Mouse (Mus musculus): Measurements from ENCODE around the gene Slc35b2. TPM values are rescaled to one million over a fixed set of nuclear protein-coding genes. Genes with fewer than 3 reads are reported as not detected.

The Slc35b2 gene
- 10 to 100 TPM; 44.4 to 52.7 TPM for total RNA-seq (2021)
- long read RNA-seq, experiment 1, transcript Slc35b2-205 (4 exons, 1,906 nt): major isoform, 112 of 121 reads
- long read RNA-seq, experiment 1, partial matches to known transcripts: 2 of 121 reads
- long read RNA-seq, experiment 1, other reads (novel, unspliced or antisense): 3 of 121 reads
- long read RNA-seq, experiment 2, transcript Slc35b2-205 (4 exons, 1,906 nt): major isoform, 132 of 158 reads
- long read RNA-seq, experiment 2, transcript Slc35b2-201 (3 exons, 2,326 nt): minor isoform, 7 of 158 reads
- long read RNA-seq, experiment 2, partial matches to known transcripts: 5 of 158 reads
- long read RNA-seq, experiment 2, other reads (novel, unspliced or antisense): 10 of 158 reads

- DNase-seq (ENCODE audit: low spot score in 2 of 2): peak; percentile 92 to 94
Measured at GRCm38 (mm10) chr17:45563655-45564530, at the start of gene Slc35b2. Gene Slc35b2 (plus strand): TSS chr17:45563874.

- no peak for DNase-seq (ENCODE audit: low spot score in 2 of 2)
Measured at GRCm38 (mm10) chr17:45515204-45515726, 48.4 kb upstream of the Slc35b2 start.

GRCm38 (mm10) chr17:45515806-45516205 lies 47.9 kb upstream of the Slc35b2 start:
- no peak for DNase-seq (ENCODE audit: low spot score in 2 of 2)

DNA sequence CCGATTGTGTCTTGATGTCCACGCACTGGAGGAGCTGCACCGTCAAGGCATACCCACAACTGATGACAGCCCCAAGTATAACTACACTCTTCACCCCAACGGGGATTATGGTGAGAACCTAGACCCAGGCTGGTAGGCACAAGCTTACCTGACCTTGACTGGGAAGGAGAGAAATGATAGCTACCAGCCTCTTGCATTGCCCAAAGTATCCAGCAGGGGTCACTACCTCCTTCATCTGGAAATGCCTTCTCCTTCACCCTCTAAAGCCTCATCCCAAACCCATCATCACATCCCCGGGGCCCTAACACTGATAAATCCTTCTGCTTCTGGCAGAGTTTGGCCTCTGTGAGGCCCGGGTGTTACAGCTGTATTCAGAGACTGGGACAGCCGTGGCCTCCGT lies 47.2 kb upstream of the Slc35b2 start:
- peak in 1 of 2 experiments; percentile 60 for DNase-seq (ENCODE audit: low spot score in 2 of 2)

GRCm38 (mm10) chr17:45517135-45517534 lies 46.5 kb upstream of the Slc35b2 start:
- no peak for DNase-seq (ENCODE audit: low spot score in 2 of 2)

DNA sequence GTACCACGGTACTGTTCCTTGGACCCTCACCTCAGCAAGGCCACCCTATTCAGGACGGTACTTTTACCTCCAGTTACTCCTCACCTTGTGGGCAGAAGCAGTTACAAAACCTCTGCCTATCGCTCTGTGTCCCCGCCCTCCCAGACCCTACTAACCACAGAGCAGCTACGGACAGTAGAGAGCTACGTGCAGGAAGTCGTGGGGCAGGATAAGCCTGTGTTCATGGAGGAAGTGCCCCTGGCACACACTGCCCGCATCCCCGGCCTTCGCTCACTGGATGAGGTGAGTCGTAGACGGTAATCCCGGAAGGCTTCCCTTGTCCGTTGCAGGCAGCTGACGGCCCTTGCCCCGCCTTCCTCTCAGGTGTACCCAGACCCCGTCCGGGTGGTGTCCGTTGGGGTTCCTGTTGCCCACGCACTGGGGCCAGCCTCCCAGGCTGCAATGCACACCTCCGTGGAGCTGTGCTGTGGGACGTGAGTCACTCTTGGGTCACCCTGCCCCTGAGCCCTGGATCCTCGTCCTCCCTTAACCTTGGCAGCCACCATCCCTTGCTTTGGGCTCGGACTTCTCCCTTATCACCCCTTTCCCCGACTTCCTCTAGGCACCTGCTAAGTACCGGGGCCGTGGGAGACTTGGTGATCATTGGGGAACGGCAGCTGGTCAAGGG lies 46.0 kb upstream of the Slc35b2 start:
- DNase-seq (ENCODE audit: low spot score in 2 of 2): no peak

GRCm38 (mm10) chr17:45518766-45519475 lies 44.8 kb upstream of the Slc35b2 start:
- no peak for DNase-seq (ENCODE audit: low spot score in 2 of 2)

DNA sequence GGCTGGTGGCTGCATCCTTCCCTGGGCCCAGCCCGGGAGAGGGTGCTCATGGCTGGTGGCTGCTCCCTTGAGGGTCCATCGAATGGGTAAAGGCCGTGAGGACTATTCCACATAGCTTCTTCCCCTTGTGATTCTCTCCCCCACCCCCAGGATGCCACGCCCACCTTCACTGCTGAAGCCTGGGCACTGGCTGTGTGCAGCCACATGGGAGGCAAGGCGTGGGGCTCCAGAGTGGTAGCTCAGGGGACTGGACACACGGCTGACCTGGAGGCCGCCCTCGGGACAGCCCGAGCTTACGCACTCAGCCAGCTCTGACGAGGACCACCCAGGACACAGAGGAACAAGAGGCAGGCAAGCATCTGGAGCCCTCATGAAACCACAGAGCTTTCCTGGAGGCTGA lies 43.5 kb upstream of the Slc35b2 start:
- no peak for DNase-seq (ENCODE audit: low spot score in 2 of 2)

- DNase-seq (ENCODE audit: low spot score in 2 of 2): no peak
Measured at GRCm38 (mm10) chr17:45523263-45523662, 40.4 kb upstream of the Slc35b2 start, which contains the start of gene Tcte1. Gene Tcte1 (plus strand): TSS chr17:45523434.

- no peak for DNase-seq (ENCODE audit: low spot score in 2 of 2)
Measured at GRCm38 (mm10) chr17:45524961-45525360, 38.7 kb upstream of the Slc35b2 start.

DNA sequence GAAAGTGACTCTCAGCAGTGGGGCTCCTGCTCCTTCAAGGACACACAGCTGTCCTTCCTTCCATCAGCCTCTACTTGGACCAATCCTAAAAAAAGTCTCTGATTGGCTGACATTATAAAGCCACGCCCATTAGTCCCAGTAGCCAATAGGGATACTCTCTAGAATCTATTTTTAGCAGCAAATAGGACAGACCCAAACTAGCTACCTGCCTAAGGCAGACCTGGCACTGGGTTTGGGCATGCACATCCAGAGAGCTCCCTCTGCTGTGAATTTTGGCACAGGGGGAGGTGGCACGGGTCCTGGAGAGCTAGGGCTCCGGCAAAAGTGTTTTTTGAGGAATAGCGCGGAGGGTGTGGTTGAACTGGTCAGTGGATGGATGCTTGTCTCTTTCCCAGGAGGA lies 37.1 kb upstream of the Slc35b2 start:
- no peak for DNase-seq (ENCODE audit: low spot score in 2 of 2)

DNA sequence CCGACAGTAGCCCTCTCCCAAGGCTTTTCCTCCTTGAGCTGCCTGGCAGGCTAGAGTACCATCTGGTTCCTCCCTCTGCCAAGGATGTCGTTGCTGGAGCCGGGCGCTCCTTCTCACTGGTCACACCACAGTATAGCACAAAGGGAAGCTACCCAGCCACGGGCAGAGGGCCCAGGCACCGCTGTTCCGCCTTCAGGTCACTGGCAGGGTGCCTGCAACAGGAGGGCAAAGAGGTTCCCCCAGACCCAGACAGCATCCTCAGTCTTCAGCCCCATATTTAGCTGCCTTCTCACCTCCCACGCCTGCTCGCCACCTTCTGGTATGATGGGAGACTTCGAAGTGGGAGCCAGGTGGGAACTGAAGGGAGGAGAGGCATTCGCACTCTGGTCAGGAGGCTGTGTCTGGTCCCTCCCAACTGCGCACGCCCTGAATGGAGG lies 33.3 kb upstream of the Slc35b2 start:
- DNase-seq (ENCODE audit: low spot score in 2 of 2): no peak

GRCm38 (mm10) chr17:45532896-45533295 lies 30.8 kb upstream of the Slc35b2 start:
- DNase-seq (ENCODE audit: low spot score in 2 of 2): no peak

DNA sequence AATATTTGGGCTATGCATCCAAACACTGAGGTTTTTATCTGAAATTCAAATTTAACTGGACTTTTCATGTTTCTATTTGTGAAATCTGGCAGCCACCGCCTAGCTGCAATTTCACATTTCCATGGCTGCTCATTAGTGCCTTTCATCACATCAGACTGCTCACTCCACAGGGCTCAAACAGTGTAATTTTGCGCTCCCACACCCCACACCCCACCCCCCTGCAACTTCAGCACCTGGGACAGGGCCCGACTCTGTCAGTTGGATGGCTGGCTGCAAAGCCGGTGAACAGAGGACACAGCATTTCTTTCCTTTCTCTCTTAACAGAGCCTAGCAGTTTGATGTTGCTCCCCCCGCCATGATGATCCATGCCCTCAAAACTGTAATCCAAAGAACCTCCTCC lies 27.4 kb upstream of the Slc35b2 start:
- no peak for DNase-seq (ENCODE audit: low spot score in 2 of 2)

DNA sequence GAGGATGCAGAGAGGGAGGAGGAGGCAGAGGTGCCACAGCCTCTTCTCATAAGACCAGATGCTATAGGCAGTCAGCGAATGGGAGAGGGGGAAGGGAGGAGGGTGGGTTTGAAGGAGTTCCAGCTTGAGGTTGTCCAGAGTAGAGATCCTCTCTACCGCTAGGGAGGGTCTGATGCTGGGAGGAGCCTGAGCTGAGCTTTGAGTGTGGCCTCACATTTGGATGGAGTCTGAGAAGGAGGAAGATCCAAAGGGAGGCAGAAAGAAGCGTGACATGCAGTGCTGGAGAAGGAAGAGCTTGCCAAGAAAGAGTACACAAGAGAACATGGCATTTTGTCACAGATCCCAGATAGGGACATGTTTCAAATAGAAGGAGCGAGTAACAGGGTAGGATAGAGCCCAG lies 25.3 kb upstream of the Slc35b2 start:
- DNase-seq (ENCODE audit: low spot score in 2 of 2): no peak

GRCm38 (mm10) chr17:45539664-45540063 lies 24.0 kb upstream of the Slc35b2 start:
- no peak for DNase-seq (ENCODE audit: low spot score in 2 of 2)

DNA sequence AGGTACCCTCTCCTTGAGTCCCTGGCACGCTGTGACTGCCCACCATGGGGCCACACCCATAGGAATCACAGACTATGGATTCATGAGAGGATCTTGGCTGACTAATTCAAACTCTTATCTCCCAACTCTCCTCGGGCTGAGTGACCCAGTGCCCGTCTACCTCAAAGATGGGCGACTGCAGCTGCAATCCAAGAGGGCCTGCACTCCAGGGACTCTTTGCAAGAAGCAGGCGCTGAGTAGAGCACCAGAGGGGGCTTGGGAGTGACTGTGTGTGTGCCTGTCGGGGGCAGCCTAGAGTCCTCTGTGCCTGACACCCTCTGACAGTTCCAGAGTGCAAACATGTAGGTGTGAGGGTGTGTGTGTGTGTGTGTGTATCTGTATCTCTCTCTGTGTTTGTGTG lies 21.5 kb upstream of the Slc35b2 start:
- DNase-seq (ENCODE audit: low spot score in 2 of 2): no peak

DNA sequence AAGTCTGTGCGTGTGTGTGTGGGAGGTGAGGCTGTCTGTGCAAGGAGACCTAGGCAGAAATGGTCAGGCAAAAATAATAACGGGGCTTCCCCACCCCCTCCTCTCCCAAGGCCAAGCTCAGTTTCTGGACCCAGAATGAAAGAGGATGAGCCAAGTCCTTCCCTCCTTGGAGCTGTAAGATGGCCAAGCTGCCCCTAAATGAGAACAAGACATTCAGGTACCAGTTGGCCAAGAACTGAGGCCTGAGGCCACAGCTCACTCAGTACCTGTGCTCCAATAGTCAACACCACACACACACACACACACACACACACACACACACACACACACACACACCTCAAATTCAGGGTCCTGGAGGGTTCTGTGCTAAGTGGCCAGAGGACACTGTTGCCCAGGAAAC lies 21.0 kb upstream of the Slc35b2 start:
- DNase-seq (ENCODE audit: low spot score in 2 of 2): no peak

GRCm38 (mm10) chr17:45543115-45543514 lies 20.6 kb upstream of the Slc35b2 start:
- no peak for DNase-seq (ENCODE audit: low spot score in 2 of 2)

DNA sequence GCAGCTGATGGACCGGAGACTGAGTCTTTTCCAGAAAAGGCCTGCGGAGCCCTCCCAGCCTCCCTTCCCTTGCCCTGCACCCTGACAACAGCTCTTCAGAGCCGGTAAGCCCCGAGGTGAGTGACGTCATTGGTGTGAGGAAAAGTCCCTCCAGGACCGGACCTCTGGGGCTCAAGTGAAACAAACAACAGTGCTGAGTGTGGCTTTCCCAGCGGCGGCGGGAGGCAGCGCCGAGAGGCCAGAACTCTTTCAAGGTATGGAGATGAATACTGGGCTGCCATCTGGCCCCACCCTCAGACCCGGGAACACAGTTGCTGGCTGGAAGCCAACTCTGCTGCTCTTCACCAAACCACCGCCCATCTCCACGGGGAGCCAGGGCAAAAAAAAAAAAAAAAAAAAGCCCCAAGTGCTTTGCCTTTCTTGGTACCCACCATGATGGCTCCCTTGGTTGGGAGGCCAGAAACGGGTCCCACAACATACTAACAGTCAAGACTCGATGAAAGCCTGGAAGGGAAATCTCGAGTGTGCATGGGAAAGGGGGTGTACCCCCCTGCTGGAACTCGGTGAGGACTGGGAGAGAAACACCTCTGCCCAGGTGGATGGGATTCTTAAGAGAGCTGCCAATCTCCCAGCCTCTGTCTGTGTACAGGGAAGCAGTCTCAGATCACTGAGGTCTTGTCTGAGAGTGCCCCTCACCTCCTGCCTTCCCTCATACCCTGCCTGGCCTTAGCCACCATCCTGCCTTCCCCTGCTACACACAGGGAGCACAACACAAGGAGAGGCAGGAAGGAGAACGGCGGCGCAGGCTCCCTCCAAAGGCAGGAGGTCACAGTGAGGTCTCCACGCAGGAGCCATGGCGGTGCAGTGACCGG lies 19.4 kb upstream of the Slc35b2 start:
- DNase-seq (ENCODE audit: low spot score in 2 of 2): no peak

Data from gastrocnemius, postnatal 4 days (tissue).